Mouse (Mus musculus): ENCODE results near the gene Pan3.

The Pan3 gene

DNA sequence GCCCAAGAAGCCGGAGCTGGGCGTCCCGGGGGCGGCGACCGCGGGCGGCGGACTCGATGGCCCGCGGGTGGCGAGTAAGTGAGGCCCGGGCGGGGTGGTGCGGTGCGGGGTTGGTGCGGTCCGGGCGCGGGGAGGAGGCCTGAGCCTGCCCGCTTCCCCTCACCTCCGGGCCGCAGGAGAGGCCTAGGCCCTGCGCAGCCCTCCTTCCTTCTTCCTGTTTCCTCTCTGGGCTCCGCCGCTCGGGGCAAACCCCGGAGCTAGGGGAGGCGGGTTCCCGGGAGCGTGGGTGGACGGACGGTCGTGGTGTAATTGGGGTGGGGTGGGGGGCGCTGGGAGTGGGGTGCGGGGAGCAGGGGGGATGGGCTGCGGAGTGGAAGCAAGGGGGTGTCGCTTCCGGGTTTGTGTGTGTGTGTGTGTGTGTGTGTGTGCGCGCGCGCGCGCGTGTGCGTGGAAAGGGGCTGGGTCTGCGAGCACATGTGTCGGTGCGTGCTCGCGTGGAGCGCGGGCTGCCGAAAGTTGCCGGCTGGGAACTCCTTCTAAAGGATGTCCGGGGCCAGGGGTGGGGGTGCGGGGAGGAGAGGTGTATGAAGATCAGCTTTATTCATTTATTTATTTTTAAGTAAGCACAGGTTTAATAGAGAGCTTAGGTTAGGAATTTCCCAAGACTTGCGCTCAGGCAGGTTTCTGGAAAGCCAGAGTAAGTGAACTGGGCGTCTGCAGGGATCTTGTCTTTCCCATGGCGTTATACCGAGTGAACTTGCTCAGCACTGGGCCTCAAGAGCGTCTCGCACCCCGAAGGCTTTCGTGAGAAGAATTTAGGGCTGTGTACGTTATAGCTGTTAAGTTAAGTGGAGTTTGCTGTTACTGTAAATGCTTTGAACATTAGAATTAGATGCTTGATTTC is 1.2 kb downstream of the Pan3 start:
- peak; percentile 72 for DNase-seq

- no peak for DNase-seq
Observed at GRCm38 (mm10) chr5:147432927-147433326, 3.0 kb downstream of the Pan3 start.

GRCm38 (mm10) chr5:147435224-147435623 is 5.3 kb downstream of the Pan3 start:
- no peak for DNase-seq

GRCm38 (mm10) chr5:147435751-147436150 is 5.8 kb downstream of the Pan3 start:
- DNase-seq = no peak

GRCm38 (mm10) chr5:147436491-147436890 is 6.5 kb downstream of the Pan3 start:
- DNase-seq = no peak

- DNase-seq = no peak
Observed at GRCm38 (mm10) chr5:147440996-147441507, 11.1 kb downstream of the Pan3 start.

GRCm38 (mm10) chr5:147441979-147442378 is 12.0 kb downstream of the Pan3 start:
- peak; percentile 28 for DNase-seq

DNA sequence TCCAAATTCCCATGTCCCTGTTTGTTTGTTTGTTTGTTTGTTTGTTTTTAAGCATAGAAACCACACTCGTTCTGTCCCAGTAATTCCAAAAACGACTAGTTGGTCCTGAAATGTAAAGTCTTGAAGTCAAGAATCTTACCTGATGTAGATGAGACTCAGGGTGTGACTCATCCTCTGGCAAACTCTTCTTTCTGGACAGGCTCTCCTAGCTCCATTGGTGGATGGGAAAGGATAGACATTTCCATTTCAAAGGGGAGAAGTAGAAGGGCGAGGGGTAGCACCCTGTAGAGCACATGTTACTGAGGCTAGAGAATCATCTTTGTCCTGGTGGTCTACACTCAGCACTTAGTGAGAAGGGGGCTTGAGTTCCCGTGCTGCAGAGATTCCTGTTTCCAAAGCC is 12.8 kb downstream of the Pan3 start:
- DNase-seq = no peak

GRCm38 (mm10) chr5:147444298-147444697 is 14.3 kb downstream of the Pan3 start:
- peak; percentile 55 for DNase-seq

DNA sequence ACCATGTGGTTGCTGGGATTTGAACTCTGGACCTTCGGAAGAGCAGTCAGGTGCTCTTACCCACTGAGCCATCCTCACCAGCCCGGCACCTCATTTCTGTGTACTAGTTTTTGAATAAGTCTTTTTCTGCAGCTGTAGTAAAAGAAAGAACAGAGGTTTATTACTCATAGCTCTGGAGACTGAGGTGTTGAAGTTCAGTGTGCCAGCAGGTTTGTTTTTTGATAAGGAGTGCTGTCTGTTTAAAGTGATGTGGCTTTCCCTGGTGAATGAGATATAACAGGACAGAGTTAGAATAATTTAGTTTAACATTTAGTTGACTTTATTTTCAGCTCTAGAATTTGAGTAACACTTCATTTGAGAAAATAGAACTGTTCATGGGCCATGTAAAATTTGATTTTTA is 14.8 kb downstream of the Pan3 start:
- DNase-seq = no peak

DNA sequence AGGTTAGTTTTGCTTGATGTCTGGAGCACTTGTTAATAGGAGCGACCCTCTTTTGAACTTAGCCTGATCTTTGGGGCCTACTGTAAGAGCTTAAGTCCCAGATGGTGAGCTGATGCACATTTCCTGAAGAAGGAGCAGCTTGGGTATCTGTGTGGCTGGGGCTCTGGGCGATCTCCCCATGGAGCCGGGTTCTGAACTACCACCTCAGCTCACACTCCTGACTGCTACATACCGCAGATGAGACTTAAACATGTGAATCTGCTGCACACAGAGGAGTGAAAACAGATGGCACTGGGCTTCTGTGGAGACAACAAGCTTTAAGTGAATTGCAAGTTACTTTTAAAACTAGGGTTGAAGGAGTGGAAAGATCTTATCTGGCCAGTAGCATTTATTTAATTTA is 15.3 kb downstream of the Pan3 start:
- no peak for DNase-seq

DNA sequence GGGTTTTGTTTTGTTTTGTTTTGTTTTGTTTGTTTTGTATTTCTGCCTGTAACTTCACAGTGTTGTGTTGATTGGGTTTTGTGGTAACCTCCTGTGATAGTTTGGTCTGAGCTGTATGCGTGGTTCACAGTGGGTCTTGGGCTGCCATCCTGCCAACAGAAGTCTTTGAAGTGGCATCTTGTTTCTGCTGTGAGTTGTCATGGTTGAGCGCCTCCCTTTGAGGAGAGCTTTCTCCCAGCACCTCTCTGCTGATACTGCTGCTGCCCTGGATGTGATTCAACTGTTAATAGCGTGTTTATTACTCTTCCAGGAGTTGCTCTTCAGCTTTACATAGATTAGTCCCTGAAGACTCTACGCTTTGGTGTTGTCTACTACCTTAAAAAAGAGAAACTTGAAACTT is 18.6 kb downstream of the Pan3 start:
- DNase-seq = no peak

DNA sequence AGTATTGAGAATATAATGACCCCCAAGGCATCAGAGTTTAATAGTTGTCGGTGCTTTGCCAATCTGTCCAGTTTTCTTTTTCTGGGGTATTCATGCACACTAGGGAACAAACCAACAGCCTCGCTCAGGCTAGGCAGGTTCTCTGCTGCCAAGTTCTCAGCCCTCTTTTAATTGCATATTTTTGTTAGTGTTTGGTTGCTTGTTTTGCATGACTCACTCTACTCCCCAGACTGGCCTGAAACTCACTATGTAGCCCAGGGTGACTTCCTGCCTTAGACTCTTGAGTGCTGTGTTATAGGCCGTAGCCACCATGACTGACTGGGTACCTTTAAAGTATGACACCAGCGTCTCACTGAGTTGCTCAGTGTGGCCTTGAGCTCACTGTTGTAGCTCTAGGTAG is 19.0 kb downstream of the Pan3 start:
- DNase-seq = no peak

DNA sequence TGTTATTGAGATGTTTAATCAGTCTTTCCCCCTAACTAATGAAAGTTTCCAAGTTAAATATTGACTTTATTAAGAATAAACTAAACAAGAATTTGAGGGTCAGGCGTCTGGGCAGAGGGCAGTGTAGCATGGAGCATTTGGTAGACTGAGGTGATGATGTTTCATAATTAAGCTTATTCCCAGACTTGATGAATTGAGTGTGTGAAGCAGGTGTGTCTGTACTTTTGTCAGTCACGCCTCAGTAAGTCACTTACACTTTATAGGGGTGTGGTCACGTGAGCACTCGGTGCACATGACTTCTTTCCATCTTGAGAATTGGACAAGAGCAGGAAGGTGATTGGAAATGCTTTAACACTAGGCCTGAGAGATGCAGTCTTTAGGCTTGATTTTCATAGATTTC is 26.5 kb downstream of the Pan3 start:
- DNase-seq = no peak

DNA sequence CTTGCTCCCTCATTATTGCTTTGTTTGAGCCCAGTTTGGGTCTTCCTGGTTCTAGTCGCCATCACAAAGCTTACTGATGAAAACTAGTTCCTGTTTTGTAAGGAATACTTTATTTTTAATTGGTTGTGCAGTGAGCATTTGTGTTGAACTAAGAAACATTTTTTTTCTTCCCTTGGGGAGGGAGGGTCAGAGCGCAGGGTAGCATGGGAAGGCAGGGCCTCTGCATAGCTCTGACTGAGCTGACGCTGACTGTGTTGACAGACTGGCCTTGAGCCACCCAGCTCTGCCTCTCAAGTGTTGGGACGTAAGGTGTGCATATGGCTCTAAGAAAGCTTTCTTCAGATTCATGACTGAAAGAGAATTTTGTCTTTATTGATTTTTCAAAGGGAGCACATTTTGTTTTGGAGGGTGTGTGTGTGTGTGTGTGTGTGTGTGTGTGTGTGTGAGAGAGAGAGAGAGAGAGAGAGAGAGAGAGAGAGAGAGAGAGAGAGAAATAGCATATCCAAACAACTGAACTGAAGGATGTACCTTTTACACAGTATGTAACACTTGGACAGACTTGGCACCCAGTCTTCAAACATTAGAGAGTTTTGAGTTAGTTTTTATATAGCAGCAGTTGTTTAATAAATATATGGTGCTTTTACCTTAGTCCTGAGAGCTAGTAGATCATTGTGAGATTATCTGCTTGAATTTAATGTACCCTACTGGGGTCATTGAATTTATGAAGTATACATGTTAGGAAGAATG is 30.0 kb downstream of the Pan3 start:
- DNase-seq = no peak

GRCm38 (mm10) chr5:147463251-147463650 is 33.3 kb downstream of the Pan3 start:
- no peak for DNase-seq

DNA sequence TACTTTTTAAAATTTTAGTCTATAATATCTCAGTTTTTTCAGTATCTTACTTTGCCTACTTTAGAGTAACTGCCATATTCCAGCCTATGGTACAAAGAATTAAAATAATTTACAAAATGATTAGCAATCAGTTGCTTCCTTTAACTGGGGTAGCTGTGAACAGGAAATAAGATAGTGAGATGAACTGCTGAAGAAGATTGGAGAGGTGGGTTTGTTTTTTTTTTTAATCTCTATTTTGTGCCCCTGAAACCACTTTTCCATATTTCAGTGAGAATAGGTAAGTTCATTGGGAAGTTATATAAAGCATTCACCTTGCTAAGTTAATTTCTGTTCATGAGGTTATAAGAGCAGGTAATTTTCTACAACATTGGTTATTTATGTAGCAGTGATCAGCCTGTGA is 36.4 kb downstream of the Pan3 start:
- DNase-seq = no peak

DNA sequence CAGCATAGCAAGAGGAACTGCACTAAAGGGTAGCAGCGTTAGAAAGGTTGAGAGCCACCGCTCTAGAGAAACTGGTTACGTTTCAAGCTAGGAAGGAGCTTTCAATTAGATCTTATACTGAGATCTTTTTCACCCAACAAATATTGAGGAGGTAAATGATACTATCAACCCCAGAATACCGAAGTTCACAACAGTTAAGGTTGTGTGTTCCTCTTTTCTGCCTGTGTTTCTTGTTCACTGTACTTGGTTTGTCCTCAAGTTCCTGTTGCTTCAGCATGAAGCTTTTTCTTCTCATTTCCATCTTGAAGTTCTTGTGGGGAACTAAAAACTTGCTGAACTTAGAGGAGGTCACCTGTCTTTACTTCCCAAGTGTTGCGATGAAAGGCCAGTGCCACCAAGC is 41.2 kb downstream of the Pan3 start:
- no peak for DNase-seq

GRCm38 (mm10) chr5:147473071-147473470 is 43.1 kb downstream of the Pan3 start:
- no peak for DNase-seq

DNA sequence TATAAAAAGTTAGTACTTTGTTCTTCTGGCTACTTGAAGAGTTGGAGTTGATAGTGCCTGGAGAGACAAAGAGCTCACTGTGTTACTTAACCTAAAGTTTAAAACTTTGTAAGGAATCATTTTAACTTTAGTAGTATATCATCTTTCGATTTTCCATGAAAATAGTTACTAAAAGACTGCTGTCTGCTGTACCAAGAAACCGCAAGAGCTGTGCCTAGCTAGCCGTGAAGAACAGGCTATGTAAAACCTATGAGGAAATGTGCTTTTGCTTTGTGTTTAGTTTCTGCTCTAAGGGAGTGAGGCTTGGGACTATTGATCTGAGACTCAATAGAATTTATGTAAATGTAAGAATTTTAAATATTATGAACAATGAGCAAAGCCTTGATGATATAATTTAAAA is 43.9 kb downstream of the Pan3 start:
- no peak for DNase-seq

DNA sequence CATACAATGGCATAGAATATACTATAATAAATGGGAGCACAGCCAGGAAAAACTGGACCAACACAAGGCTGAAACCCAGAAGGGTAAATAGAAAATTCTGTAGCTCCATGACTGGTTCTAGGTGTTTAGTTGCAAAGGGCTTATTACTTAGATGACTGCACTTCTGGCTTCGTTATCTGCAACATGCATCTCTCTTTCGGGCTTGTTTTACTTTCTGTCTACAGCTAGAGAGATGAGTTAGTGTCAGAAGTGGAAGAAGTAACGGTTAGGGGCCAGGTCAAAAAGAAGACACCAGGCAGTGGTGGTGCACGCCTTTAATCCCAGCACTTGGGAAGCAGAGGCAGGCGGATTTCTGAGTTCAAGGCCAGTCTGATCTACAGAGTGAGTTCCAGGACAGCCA is 46.1 kb downstream of the Pan3 start:
- no peak for DNase-seq

GRCm38 (mm10) chr5:147477106-147477505 is 47.1 kb downstream of the Pan3 start:
- DNase-seq = no peak

DNA sequence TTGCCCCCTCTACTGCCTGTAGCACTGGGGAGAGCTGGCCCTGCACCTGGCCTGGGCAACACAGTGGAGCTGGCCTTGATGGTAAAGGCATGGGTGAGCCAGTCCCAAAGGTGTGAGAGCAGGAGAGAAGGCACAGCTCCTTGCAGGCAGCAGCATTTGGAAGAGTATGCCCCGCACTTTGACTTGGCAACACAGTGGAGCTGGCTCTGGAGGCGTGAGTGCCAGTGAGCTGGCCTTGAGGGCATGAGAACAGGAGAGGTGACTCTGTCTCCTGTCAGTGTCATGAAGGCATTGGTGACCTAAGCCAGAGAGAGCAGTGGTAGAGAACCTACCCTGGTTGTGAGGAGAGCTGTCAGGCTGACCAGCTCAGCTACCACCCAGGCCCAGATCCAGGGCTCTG is 49.4 kb downstream of the Pan3 start:
- no peak for DNase-seq

DNA sequence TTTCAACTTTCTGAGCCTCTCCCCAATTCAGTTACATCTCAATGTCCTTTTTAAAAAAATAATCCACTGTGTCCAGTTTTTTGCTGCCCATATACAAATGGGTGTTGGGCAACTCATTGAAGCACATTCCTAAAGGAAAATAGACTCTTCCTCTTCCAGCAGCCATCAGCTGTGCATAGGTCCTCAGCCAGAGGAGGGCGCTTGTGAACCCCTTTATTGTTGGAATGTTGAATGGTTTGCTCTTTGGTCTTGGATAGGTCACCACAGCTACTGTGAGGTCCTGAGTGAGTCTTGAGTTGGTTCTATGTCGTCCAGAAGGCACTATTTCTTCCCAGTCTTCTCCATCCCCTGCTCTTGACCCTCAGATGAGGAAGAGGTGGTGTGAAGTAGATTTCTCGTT is 54.2 kb downstream of the Pan3 start:
- no peak for DNase-seq
